Mouse (Mus musculus): Measurements from ENCODE around the gene Pcsk7. TPM values are rescaled to one million over a fixed set of nuclear protein-coding genes. Genes with fewer than 3 reads are reported as not detected.

Pcsk7 gene
- polyA plus RNA-seq, 1 experiment from 2014 or later = 23.5 TPM

GRCm38 (mm10) chr9:45942916-45943315 lies 36.6 kb downstream of the Pcsk7 start:
- Histone ChIP-seq H3K4me1 (0 out of 2 replicates have a peak, but pooled peaks cover 3% of the 10 kb centered on the region), H3K36me3 (peaks cover 95% of the 10 kb centered on the region), H3K9me3 (replicated peaks) (no peaks in the 10 kb centered on the region), H3K4me3 (no peak overlapping the region), H3K27ac (no peak overlapping the region), H3K27me3 (ENCODE audit: low read depth, poor library complexity, severe bottlenecking) (no peaks in the 10 kb centered on the region)
- WGBS = 93% methylated on average over 8 of the region's 8 CpGs
- DNase-seq (ENCODE audit: low spot score) = no peak

- Histone ChIP-seq H3K4me1 (0 out of 2 replicates have a peak, but pooled peaks cover 3% of the 10 kb centered on the region), H3K4me3 (no peak overlapping the region; the same call in 1 of the 2 replicates), H3K9me3 (replicated peaks) (no peaks in the 10 kb centered on the region), H3K36me3 (peaks cover 95% of the 10 kb centered on the region), H3K27ac (no peak overlapping the region), H3K27me3 (ENCODE audit: low read depth, poor library complexity, severe bottlenecking) (no peaks in the 10 kb centered on the region)
- WGBS = 92% methylated on average over 8 of the region's 8 CpGs
- no peak for DNase-seq (ENCODE audit: low spot score)
Measured at GRCm38 (mm10) chr9:45943628-45944505, 37.6 kb downstream of the Pcsk7 start.

- H3K4me3 ChIP-seq = no peak overlapping the region
- WGBS = 87% methylated on average over 13 of the region's 13 CpGs
- peaks cover 95% of the 10 kb centered on the region for H3K36me3 ChIP-seq
- DNase-seq (ENCODE audit: low spot score) = no peak
- H3K9me3 ChIP-seq (replicated peaks) = no peaks in the 10 kb centered on the region
- no peaks in the 10 kb centered on the region for H3K27me3 ChIP-seq (ENCODE audit: low read depth, poor library complexity, severe bottlenecking)
- no peak overlapping the region for H3K27ac ChIP-seq
- H3K4me1 ChIP-seq = 0 out of 2 replicates have a peak, but pooled peaks cover 3% of the 10 kb centered on the region
Measured at GRCm38 (mm10) chr9:45944506-45945400, 38.5 kb downstream of the Pcsk7 start.

GRCm38 (mm10) chr9:45945721-45946120 lies 39.4 kb downstream of the Pcsk7 start:
- no peak overlapping the region for H3K27ac ChIP-seq
- 0 out of 2 replicates have a peak, but pooled peaks cover 3% of the 10 kb centered on the region for H3K4me1 ChIP-seq
- WGBS = 93% methylated on average over 13 of the region's 13 CpGs
- no peaks in the 10 kb centered on the region for H3K9me3 ChIP-seq (replicated peaks)
- H3K4me3 ChIP-seq = no peak overlapping the region
- peaks cover 100% of the 10 kb centered on the region for H3K36me3 ChIP-seq
- no peaks in the 10 kb centered on the region for H3K27me3 ChIP-seq (ENCODE audit: low read depth, poor library complexity, severe bottlenecking)
- DNase-seq (ENCODE audit: low spot score) = no peak

- 0 out of 2 replicates have a peak, but pooled peaks cover 3% of the 10 kb centered on the region for H3K4me1 ChIP-seq
- WGBS = 83% methylated on average over 16 of the region's 16 CpGs
Measured at GRCm38 (mm10) chr9:45946182-45946871, 40.0 kb downstream of the Pcsk7 start.

GRCm38 (mm10) chr9:45946872-45947183 lies 40.5 kb downstream of the Pcsk7 start:
- DNase-seq (ENCODE audit: low spot score) = no peak
- Histone ChIP-seq H3K27me3 (ENCODE audit: low read depth, poor library complexity, severe bottlenecking) (no peaks in the 10 kb centered on the region), H3K36me3 (peaks cover 96% of the 10 kb centered on the region), H3K9me3 (replicated peaks) (no peaks in the 10 kb centered on the region), H3K4me3 (no peak overlapping the region), H3K27ac (no peak overlapping the region), H3K4me1 (0 out of 2 replicates have a peak, but pooled peaks cover 3% of the 10 kb centered on the region)
- 90% methylated on average over 10 of the region's 10 CpGs for WGBS

More at GRCm38 (mm10) chr9:45946182-45946871, 40.0 kb downstream of the Pcsk7 start:
- Histone ChIP-seq H3K4me3 (no peak overlapping the region), H3K27me3 (ENCODE audit: low read depth, poor library complexity, severe bottlenecking) (no peaks in the 10 kb centered on the region), H3K9me3 (replicated peaks) (no peaks in the 10 kb centered on the region), H3K36me3 (peaks cover 96% of the 10 kb centered on the region), H3K27ac (no peak overlapping the region)
- DNase-seq (ENCODE audit: low spot score) = no peak

GRCm38 (mm10) chr9:45952057-45952456 lies 45.8 kb downstream of the Pcsk7 start:
- DNase-seq (ENCODE audit: low spot score) = no peak
- Histone ChIP-seq H3K4me1 (peaks cover 28% of the 10 kb centered on the region), H3K27me3 (ENCODE audit: low read depth, poor library complexity, severe bottlenecking) (no peaks in the 10 kb centered on the region), H3K27ac (no peak overlapping the region), H3K4me3 (no peak overlapping the region), H3K9me3 (replicated peaks) (no peaks in the 10 kb centered on the region), H3K36me3 (peaks cover 58% of the 10 kb centered on the region)
- 97% methylated on average over 4 of the region's 4 CpGs for WGBS

GRCm38 (mm10) chr9:45952890-45953289 lies 46.6 kb downstream of the Pcsk7 start:
- DNase-seq (ENCODE audit: low spot score) = no peak
- Histone ChIP-seq H3K27ac (no peak overlapping the region), H3K27me3 (ENCODE audit: low read depth, poor library complexity, severe bottlenecking) (no peaks in the 10 kb centered on the region), H3K9me3 (replicated peaks) (no peaks in the 10 kb centered on the region), H3K36me3 (peaks cover 50% of the 10 kb centered on the region), H3K4me1 (peaks cover 28% of the 10 kb centered on the region), H3K4me3 (no peak overlapping the region)
- WGBS = 78% methylated on average over 7 of the region's 7 CpGs

GRCm38 (mm10) chr9:45953511-45954293 lies 47.4 kb downstream of the Pcsk7 start:
- no peaks in the 10 kb centered on the region for H3K9me3 ChIP-seq (replicated peaks)
- peak overlapping the region; percentile 95 for H3K4me3 ChIP-seq
- H3K27me3 ChIP-seq (ENCODE audit: low read depth, poor library complexity, severe bottlenecking) = no peaks in the 10 kb centered on the region
- peaks cover 28% of the 10 kb centered on the region for H3K4me1 ChIP-seq
- peak overlapping the region; percentile 92 for H3K27ac ChIP-seq
- 64% methylated on average over 13 of the region's 13 CpGs for WGBS
- no peak for DNase-seq (ENCODE audit: low spot score)
- H3K36me3 ChIP-seq = peaks cover 42% of the 10 kb centered on the region

GRCm38 (mm10) chr9:45954294-45955106 lies 48.2 kb downstream of the Pcsk7 start:
- H3K4me3 ChIP-seq = peak overlapping the region; percentile 95
- H3K9me3 ChIP-seq (replicated peaks) = no peaks in the 10 kb centered on the region
- peaks cover 28% of the 10 kb centered on the region for H3K4me1 ChIP-seq
- no peaks in the 10 kb centered on the region for H3K27me3 ChIP-seq (ENCODE audit: low read depth, poor library complexity, severe bottlenecking)
- no peak for DNase-seq (ENCODE audit: low spot score)
- H3K27ac ChIP-seq = peak overlapping the region; percentile 92
- peaks cover 34% of the 10 kb centered on the region for H3K36me3 ChIP-seq
- under 1% methylated on average over 63 of the region's 63 CpGs for WGBS

All from limb, embryonic 10.5 days (tissue).